Mouse (Mus musculus): ENCODE results near the gene Olfr982.

DNA sequence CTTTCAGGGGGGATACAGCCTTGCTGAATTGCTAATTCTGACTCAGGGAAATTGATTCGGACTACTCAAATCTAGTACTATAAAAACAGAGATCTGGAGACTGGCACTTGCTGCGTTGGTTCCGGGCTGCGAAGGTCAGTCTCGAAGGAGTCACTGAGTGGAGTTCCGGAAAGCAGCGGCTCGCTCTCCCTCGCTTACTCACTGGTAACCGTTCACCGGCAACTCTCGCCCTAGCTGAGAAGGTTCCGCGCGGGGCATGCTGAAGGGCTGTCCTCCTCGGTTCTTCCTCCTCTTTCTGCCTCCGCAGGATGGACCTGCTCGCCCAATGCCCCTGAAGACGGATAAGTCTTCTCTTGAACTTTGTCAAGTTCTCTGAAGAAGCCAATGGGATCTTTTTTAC is 23.5 kb upstream of the Olfr982 start:
- TF ChIP-seq CHD1 (IDR thresholded peaks at IDR 0.05; ENCODE audit: low read depth, low read length) (no peak), MYC (IDR thresholded peaks at IDR 0.05; ENCODE audit: low read depth, low read length) (no peak), ZC3H11A (IDR thresholded peaks at IDR 0.05; ENCODE audit: low read depth, low read length) (no peak), CTCF (conservative IDR thresholded peaks at IDR 0.05 in 1 of 2, IDR thresholded peaks at IDR 0.05 in 1 of 2; ENCODE audit: low read depth in 2 of 2, low read length in 2 of 2) (no peak), POLR2AphosphoS2 (IDR thresholded peaks at IDR 0.05; ENCODE audit: low read depth, low read length) (no peak), GABPA (IDR thresholded peaks at IDR 0.05; ENCODE audit: insufficient replicate concordance, low read depth, low read length) (no peak), POLR2A (IDR thresholded peaks at IDR 0.05; ENCODE audit: low read depth, low read length) (no peak), E2F4 (IDR thresholded peaks at IDR 0.05; ENCODE audit: insufficient replicate concordance, low read depth, low read length) (no peak), USF1 (IDR thresholded peaks at IDR 0.05; ENCODE audit: low read depth, low read length) (no peak), TCF12 (IDR thresholded peaks at IDR 0.05; ENCODE audit: low read depth, low read length) (no peak), HCFC1 (IDR thresholded peaks at IDR 0.05; ENCODE audit: low read depth, low read length) (no peak), BHLHE40 (IDR thresholded peaks at IDR 0.05; ENCODE audit: low read depth, low read length) (no peak), MEF2A (IDR thresholded peaks at IDR 0.05; ENCODE audit: borderline replicate concordance, low read depth, low read length) (no peak), MAFK (IDR thresholded peaks at IDR 0.05; ENCODE audit: insufficient replicate concordance, low read length) (no peak)
